Mouse (Mus musculus): ENCODE measurements around the gene Psmb4. TPM values are rescaled to one million over a fixed set of nuclear protein-coding genes. Genes with fewer than 3 reads are reported as not detected.
"Not testable (repeated sequence)": the region's sequence is repeated elsewhere in the genome, so short reads cannot be mapped to it uniquely, and the experiment has no call there.

The Psmb4 gene
- 319 and 365 TPM in 2 replicates for polyA plus RNA-seq (2014; fragmentation: Nextera tagmentation; extraction: Ambion mirVana)

DNA sequence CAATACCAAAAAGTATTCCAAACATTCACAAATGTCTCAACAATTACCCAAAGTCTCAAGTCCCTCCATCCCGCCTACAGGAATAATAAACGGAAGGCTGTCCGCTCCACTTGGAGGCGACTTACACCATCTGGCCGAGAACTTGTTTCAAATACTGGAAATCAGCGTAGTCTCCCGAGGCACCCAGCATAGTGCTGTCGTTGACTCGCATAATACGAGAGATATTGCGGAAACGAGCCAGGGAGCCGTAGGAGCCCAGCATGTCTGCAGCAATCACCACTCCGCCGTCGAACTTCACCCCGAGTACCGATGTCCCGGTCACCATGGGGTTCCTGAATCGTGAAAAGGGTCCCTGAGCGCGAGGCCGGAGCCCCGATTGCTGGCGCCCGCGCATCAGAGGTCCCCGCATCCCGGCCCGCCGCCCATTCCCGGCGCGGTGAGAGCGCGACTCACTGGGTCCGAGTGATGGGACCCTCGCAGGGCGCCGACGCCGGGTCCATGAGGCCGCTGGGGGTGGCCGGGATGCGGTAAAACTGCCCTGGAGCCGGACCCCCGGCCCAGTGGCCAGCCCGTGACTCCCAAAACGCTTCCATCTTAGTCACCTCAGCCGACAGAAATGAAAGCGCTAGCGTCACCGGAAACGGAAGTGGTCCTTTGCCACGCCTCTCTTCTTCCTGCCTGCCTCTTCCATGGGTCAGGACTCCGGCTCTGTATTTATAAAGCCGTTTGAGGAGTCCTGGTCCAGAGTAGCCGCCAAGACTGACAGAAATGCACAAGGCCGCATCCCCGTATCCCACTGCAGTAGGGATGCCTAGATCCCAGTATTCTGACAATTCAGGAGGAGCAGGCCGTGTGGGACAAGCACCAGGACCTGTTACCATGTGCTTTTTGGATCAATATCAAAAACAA is at the start of gene Psmb4:
Psmb4 (minus strand) TSS at position 646 of the 909 bp plus-strand sequence.
- H3K9me3 ChIP-seq (ENCODE audit: control insufficient read depth, low read length): no peaks in the 10 kb centered on the region
- H3K27me3 ChIP-seq (ENCODE audit: control insufficient read depth, insufficient read depth, low read length): no peaks in the 10 kb centered on the region
- 2% methylated on average over 61 of the region's 61 CpGs for WGBS
- peak within 1 kb of the TSS; percentile 60 for H3K27ac ChIP-seq (ENCODE audit: low read depth, low read length)
- peak within 1 kb of the TSS; percentile 93 for H3K4me2 ChIP-seq (ENCODE audit: low read depth, low read length, severe bottlenecking)
- H3K9ac ChIP-seq (ENCODE audit: low read length): peak within 1 kb of the TSS; percentile 89
- ATAC-seq (replicated peaks; ENCODE audit: low FRiP score) (peak; percentile 83), DNase-seq (ENCODE audit: low spot score) (peak; percentile 89)
- H3K4me1 ChIP-seq (replicated peaks; ENCODE audit: control insufficient read depth, insufficient read depth, low read length): peaks cover 7% of the 10 kb centered on the region; the same call in 1 of the 2 replicates
- peak within 1 kb of the TSS; percentile 97 for H3K4me3 ChIP-seq (ENCODE audit: low read depth, low read length)
- no peaks in the 10 kb centered on the region; the same call in none of the 2 replicates for H3K36me3 ChIP-seq (ENCODE audit: control insufficient read depth, insufficient read depth, low read length)

DNA sequence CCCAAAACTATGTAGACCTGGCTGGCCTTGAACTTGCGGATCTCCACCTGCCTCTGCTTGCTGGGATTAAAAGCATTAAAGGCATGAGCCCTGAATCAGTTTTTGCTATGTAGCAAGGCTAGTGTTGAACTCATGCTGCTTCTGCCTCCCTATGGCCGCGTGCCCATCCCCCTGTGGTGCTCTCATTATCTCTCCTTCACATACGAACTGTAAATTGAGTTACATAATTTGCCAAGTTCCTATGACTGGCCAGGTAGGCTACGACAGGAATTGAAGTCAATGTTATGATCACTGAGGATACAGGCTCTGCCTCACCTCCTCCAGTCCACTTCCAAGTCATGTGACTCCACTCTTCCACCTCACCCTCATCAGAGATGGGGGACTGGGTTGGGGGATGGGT is 49.4 kb upstream of the Psmb4 start:
- not testable (repeated sequence) for H3K36me3 ChIP-seq (ENCODE audit: control insufficient read depth, insufficient read depth, low read length); H3K4me2 ChIP-seq (ENCODE audit: low read depth, low read length, severe bottlenecking); H3K9ac ChIP-seq (ENCODE audit: low read length); H3K27me3 ChIP-seq (ENCODE audit: control insufficient read depth, insufficient read depth, low read length); H3K27ac ChIP-seq (ENCODE audit: low read depth, low read length); H3K9me3 ChIP-seq (ENCODE audit: control insufficient read depth, low read length); ATAC-seq (replicated peaks; ENCODE audit: low FRiP score); H3K4me3 ChIP-seq (ENCODE audit: low read depth, low read length); DNase-seq (ENCODE audit: low spot score); H3K4me1 ChIP-seq (replicated peaks; ENCODE audit: control insufficient read depth, insufficient read depth, low read length)
- 87% methylated on average over 5 of the region's 5 CpGs for WGBS

DNA sequence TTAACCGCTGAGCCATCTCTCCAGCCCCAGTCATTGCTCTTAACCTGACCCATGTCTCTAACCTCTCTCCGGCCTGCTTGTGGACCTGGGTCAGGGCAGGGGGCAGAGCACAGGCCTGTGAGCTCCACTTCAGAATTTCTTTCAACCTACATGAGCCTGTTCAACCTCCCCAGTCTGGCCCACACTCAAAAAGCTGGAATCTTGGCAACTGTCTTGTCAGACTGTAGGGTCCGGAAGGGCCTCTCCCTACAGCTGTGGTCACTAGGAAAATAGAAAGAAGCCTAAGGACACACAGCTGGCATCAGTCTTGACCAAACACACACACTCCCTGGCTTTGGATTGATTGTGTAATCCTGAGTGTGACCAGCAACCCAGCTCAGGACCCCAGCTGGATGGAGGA is 48.6 kb upstream of the Psmb4 start:
- H3K9me3 ChIP-seq (ENCODE audit: control insufficient read depth, low read length); H3K4me3 ChIP-seq (ENCODE audit: low read depth, low read length); H3K9ac ChIP-seq (ENCODE audit: low read length); H3K27me3 ChIP-seq (ENCODE audit: control insufficient read depth, insufficient read depth, low read length); H3K4me1 ChIP-seq (replicated peaks; ENCODE audit: control insufficient read depth, insufficient read depth, low read length); H3K27ac ChIP-seq (ENCODE audit: low read depth, low read length); DNase-seq (ENCODE audit: low spot score); H3K36me3 ChIP-seq (ENCODE audit: control insufficient read depth, insufficient read depth, low read length); ATAC-seq (replicated peaks; ENCODE audit: low FRiP score); H3K4me2 ChIP-seq (ENCODE audit: low read depth, low read length, severe bottlenecking): not testable (repeated sequence)
- 76% methylated on average over 3 of the region's 3 CpGs for WGBS

DNA sequence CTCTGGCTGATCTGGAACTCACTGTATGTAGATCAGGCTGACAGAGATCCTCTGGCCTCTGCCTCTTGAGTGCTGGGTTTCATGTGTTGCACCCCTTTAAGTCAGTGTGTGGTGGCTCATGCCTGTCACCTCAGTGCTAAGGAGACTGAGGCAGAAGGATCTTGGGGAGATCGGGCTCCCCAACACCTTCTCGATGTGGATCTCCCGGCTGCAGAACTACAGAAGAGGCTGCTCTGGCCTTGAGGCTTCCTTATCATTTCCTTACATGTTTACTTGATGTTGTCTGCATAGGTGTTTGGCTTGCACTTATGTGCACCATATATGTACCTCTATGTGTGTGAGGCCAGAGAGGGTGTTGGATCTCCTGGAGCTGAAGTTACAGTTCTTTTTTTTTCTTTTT is 47.8 kb upstream of the Psmb4 start:
- not testable (repeated sequence) for H3K36me3 ChIP-seq (ENCODE audit: control insufficient read depth, insufficient read depth, low read length); H3K4me3 ChIP-seq (ENCODE audit: low read depth, low read length); H3K4me1 ChIP-seq (replicated peaks; ENCODE audit: control insufficient read depth, insufficient read depth, low read length); H3K27me3 ChIP-seq (ENCODE audit: control insufficient read depth, insufficient read depth, low read length); DNase-seq (ENCODE audit: low spot score); H3K4me2 ChIP-seq (ENCODE audit: low read depth, low read length, severe bottlenecking); ATAC-seq (replicated peaks; ENCODE audit: low FRiP score); H3K9me3 ChIP-seq (ENCODE audit: control insufficient read depth, low read length); H3K27ac ChIP-seq (ENCODE audit: low read depth, low read length); H3K9ac ChIP-seq (ENCODE audit: low read length)
- 89% methylated on average over 3 of the region's 3 CpGs for WGBS

DNA sequence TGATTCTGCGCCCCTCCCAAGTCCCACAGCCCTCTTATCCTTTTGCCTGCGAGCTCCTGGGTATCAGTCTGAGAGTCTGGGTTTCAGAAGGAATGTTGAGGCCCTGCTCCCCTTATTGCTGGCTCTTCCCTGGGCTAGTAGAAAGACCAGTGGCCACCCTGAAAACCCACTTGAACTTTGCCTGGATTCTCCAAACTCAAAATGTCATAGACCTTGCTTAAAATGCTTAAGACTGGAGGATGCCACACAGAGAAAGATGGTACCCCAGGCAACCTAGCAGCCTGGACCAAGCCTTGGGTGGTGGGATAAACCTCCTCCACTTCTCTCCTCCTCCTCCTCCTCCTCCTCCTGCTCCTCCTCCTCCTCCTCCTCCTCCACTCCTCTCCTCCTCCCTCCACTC is 46.8 kb upstream of the Psmb4 start:
- WGBS: no CpG with 5 or more reads among the region's 2 CpGs
- not testable (repeated sequence) for H3K4me2 ChIP-seq (ENCODE audit: low read depth, low read length, severe bottlenecking); H3K9ac ChIP-seq (ENCODE audit: low read length); ATAC-seq (replicated peaks; ENCODE audit: low FRiP score); H3K27me3 ChIP-seq (ENCODE audit: control insufficient read depth, insufficient read depth, low read length); H3K4me3 ChIP-seq (ENCODE audit: low read depth, low read length); H3K4me1 ChIP-seq (replicated peaks; ENCODE audit: control insufficient read depth, insufficient read depth, low read length); H3K27ac ChIP-seq (ENCODE audit: low read depth, low read length); DNase-seq (ENCODE audit: low spot score); H3K36me3 ChIP-seq (ENCODE audit: control insufficient read depth, insufficient read depth, low read length); H3K9me3 ChIP-seq (ENCODE audit: control insufficient read depth, low read length)

DNA sequence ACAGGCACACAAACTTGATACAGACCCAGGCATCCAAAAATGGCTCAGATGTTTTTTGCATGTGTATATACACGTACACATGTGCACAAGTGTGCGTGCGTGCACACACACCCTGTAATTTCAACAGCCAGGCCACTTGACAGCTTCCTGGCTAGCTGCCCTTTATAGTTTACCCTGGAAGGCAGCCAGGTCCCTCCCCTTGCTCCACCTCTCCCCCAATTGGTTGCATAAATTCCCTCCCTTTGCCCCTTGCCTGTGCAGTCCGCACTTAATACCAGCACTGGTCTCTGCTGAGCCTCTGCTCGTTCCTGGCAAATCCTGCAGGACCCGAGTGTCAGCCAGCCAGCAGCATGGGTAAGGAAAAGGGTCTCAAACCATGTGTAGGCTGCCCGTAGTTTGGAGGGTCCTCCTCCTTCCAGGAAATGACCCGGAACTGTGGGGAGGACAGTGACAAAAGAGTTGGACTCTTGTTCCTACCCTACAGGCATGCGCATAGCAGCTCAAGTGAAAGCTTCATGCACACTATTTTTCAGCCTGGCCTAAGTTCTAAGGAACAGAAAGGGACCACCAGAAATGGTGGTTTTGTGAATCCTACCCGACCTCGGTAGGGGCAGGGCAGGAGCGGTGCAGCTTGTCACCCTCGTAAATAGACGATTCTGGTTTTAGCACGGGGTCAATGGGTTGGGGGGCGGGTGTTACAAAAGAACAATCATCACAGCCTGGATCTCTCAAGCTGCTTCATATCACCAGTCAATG is 46.2 kb upstream of the Psmb4 start, which contains the start of gene Selenbp1:
Selenbp1 (plus strand) TSS at position 248 of the 756 bp plus-strand sequence.
- Histone ChIP-seq H3K4me1 (replicated peaks; ENCODE audit: control insufficient read depth, insufficient read depth, low read length) (0 out of 2 replicates have a peak, but pooled peaks cover 2% of the 10 kb centered on the region), H3K36me3 (ENCODE audit: control insufficient read depth, insufficient read depth, low read length) (no peaks in the 10 kb centered on the region), H3K4me3 (ENCODE audit: low read depth, low read length) (no peak within 1 kb of the TSS), H3K9me3 (ENCODE audit: control insufficient read depth, low read length) (no peaks in the 10 kb centered on the region), H3K27ac (ENCODE audit: low read depth, low read length) (no peak within 1 kb of the TSS), H3K9ac (ENCODE audit: low read length) (peak within 1 kb of the TSS; percentile 35; the same call in 1 of the 2 replicates), H3K27me3 (ENCODE audit: control insufficient read depth, insufficient read depth, low read length) (no peaks in the 10 kb centered on the region), H3K4me2 (ENCODE audit: low read depth, low read length, severe bottlenecking) (0 out of 2 replicates have a peak within 1 kb of the TSS, but pooled peaks have one; percentile 21)
- ATAC-seq (replicated peaks; ENCODE audit: low FRiP score) (0 out of 2 replicates have a peak, but pooled peaks have one; percentile 51), DNase-seq (ENCODE audit: low spot score) (peak; percentile 65)
- 43% methylated on average over 16 of the region's 16 CpGs for WGBS

DNA sequence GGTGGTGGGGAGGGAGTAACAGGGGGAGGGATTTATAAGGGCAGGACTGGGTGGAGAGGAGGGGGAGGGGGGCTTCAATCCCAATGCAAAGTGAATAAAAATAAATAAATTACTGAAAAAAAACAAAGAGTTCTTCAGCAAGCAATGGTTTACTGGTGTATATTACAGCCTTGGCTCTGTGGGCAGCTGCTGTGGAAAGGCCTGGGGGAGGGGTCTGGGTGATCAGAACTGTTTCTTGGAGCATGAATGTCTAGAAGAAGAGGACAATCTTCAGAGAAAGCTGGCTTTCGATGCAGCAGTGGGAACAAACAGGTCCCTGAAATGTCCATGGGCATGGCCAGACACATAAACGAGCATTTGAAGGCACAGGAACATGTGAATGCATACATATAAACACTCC is 45.5 kb upstream of the Psmb4 start:
- H3K4me2 ChIP-seq (ENCODE audit: low read depth, low read length, severe bottlenecking); H3K9me3 ChIP-seq (ENCODE audit: control insufficient read depth, low read length); H3K36me3 ChIP-seq (ENCODE audit: control insufficient read depth, insufficient read depth, low read length); H3K27ac ChIP-seq (ENCODE audit: low read depth, low read length); H3K27me3 ChIP-seq (ENCODE audit: control insufficient read depth, insufficient read depth, low read length); H3K9ac ChIP-seq (ENCODE audit: low read length); H3K4me1 ChIP-seq (replicated peaks; ENCODE audit: control insufficient read depth, insufficient read depth, low read length); ATAC-seq (replicated peaks; ENCODE audit: low FRiP score); H3K4me3 ChIP-seq (ENCODE audit: low read depth, low read length); DNase-seq (ENCODE audit: low spot score): not testable (repeated sequence)
- 80% methylated on average over 2 of the region's 2 CpGs for WGBS

DNA sequence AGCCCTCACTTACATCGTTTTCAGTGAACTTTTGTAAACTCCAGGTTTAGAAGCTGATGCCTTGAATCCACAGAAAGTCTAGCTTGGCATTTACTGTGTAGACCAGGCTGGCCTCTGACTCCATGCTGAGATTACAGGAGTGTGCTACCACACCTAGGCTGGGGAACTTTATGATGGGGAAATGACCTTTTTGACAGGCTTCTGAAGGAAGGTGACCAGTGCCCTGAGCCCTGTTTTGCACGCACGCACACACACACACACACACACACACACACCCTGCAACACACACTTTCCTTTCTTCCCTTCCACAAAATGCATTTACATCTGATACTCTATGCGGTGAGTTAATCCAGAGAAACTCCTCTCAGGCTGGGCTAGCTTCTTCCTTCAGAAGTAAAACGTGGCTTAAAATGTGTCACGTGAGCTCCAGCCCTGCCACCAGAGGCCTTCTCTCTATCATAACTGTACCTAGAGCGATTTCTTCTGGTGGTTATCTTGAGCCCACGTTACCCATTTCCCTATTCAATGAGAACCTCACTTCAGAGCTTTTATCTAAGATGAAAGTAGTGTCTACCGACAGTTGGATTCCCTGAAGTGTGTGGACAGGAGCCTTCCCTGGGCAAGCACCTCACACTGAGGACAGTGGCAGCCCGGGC is 44.8 kb upstream of the Psmb4 start:
- not testable (repeated sequence) for H3K9ac ChIP-seq (ENCODE audit: low read length); DNase-seq (ENCODE audit: low spot score); H3K4me3 ChIP-seq (ENCODE audit: low read depth, low read length); H3K27ac ChIP-seq (ENCODE audit: low read depth, low read length); H3K27me3 ChIP-seq (ENCODE audit: control insufficient read depth, insufficient read depth, low read length); ATAC-seq (replicated peaks; ENCODE audit: low FRiP score); H3K36me3 ChIP-seq (ENCODE audit: control insufficient read depth, insufficient read depth, low read length); H3K4me2 ChIP-seq (ENCODE audit: low read depth, low read length, severe bottlenecking); H3K4me1 ChIP-seq (replicated peaks; ENCODE audit: control insufficient read depth, insufficient read depth, low read length); H3K9me3 ChIP-seq (ENCODE audit: control insufficient read depth, low read length)
- WGBS: 81% methylated on average over 10 of the region's 10 CpGs

Data from forebrain, embryonic 11.5 days (tissue).